Mouse (Mus musculus) liver, adult 2 months (tissue): ENCODE measurements around the gene Tdrd9.
"Not testable (repeated sequence)": the region's sequence is repeated elsewhere in the genome, so short reads cannot be mapped to it uniquely, and the experiment has no call there.

Source experiments
- CTCF ChIP-seq: fragments of 200-500 bp; IDR thresholded peaks from 2 replicates; pipeline ENCODE4 v1.5.1; 2011; ENCODE audit warnings: low read depth, low read length, control low read depth
- POLR2A ChIP-seq: fragments of 200-500 bp; IDR thresholded peaks from 2 replicates; pipeline ENCODE4 v1.6.1; 2011; ENCODE audit warnings: low read length, control low read depth; ENCODE audit not compliant: insufficient read depth; ENCODE audit errors: extremely low read depth

DNA sequence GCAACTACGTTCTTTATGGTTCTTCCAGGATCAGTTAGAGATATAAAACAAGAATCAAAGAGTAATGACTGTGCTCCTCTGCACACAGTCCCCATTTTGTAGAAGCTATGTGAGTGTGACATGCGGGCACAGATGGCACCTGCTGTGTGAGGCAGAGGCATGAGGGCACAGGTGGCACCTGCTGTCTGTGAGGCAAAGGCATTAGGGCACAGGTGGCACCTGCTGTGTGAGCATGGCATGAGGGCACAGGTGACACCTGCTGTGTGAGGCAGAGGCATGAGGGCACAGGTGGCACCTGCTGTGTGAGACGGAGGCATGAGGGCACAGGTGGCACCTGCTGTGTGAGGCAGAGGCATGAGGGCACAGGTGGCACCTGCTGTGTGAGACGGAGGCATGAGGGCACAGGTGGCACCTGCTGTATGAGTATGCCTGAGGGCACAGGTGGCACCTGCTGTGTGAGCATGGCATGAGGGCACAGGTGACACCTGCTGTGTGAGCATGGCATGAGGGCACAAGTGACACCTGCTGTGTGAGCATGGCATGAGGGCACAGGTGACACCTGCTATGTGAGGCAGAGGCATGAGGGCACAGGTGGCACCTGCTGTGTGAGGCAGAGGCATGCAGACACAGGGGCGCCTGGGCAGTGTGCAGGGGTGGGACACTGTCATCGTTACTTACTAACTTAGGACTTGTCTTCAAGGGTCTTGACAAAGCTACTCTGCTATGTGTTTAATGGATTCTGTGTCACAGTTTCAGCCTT is 64.2 kb downstream of the Tdrd9 start:
- not testable (repeated sequence) for TF ChIP-seq POLR2A, CTCF
